Mouse (Mus musculus): ENCODE results near the gene Cldn10. TPM values are rescaled to one million over a fixed set of nuclear protein-coding genes. Genes with fewer than 3 reads are reported as not detected.

Cldn10 gene
- polyA plus RNA-seq, 1 experiment = 0.31 TPM

DNA sequence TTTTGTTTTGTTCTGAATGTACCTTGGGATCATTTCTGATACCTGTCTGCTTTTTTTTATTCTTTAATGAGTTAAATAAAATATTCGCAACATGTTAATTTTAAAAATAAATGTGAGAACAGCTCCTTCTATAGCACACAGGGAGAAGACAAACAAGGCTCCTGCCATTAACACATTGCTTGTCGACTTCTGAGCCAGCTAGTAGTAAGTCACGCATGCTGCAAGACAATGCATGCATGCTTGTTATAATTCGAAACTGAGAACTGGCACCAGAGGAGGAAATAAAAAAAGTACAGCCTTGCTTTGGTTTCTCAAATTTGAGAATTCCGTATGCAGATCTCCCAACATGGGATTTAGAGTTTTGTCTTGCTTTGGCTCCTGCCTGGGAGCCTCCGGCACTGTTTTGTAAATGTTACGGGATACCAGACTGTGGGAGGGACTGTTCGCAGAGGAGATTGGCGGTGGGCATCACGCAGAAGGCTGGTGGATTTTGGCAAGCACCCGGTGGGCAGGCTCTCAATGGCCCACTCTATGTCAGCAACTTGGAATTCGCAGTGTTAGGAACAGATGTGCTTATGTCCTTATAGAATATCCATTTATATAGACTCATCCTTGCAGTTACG lies 80.5 kb downstream of the Cldn10 start:
- TF ChIP-seq POLR2A (IDR thresholded peaks at IDR 0.05; ENCODE audit: borderline replicate concordance, extremely low read depth, insufficient read depth, insufficient read length, poor library complexity, severe bottlenecking) (no peak), CTCF (IDR thresholded peaks at IDR 0.05; ENCODE audit: borderline replicate concordance, extremely low read depth, insufficient read depth, insufficient read length) (no peak)
- peak; percentile 80 for DNase-seq (ENCODE audit: low read depth)

DNA sequence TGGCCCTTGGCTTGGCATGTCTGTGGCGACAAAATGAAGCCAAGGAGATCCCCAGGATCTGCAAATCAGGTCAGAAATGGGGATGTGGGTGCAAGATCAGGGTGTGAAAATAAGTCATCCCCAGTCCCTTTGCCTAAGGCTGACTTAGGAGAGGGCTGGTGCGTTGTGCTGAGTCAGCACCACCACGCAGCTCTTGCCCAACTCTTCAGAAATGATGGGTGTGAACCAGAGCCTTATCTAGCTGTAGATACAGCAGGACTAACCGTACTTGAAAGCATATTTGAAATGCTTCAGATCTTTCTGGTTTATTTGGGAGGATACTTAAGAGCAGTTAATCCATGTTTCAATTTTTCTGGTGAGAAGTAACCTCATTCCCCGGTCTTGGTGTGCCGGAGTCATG lies 82.0 kb downstream of the Cldn10 start:
- no peak for DNase-seq (ENCODE audit: low read depth)
- TF ChIP-seq CTCF (IDR thresholded peaks at IDR 0.05; ENCODE audit: borderline replicate concordance, extremely low read depth, insufficient read depth, insufficient read length) (no peak), POLR2A (IDR thresholded peaks at IDR 0.05; ENCODE audit: borderline replicate concordance, extremely low read depth, insufficient read depth, insufficient read length, poor library complexity, severe bottlenecking) (no peak)

DNA sequence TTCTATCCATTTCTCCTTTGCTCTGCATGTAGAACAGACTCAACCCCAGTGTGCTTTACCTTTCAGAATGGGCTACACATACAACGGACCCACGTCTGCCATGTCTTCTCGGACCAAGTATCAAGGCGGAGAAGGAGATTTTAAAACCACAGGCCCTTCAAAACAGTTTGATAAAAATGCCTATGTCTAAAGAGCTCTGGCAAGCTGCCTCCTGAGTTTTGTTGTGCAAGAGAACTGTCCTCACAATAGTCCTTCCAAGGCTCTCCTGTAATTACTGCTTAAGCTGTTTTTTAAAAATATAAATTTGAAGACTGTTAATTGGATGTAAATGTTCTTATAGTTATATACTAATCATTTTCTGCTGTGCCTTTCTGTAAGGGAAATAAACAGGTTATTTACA lies 86.4 kb downstream of the Cldn10 start:
- DNase-seq (ENCODE audit: low read depth) = no peak
- no peak for TF ChIP-seq CTCF (IDR thresholded peaks at IDR 0.05; ENCODE audit: borderline replicate concordance, extremely low read depth, insufficient read depth, insufficient read length)
- TF ChIP-seq POLR2A (IDR thresholded peaks at IDR 0.05; ENCODE audit: borderline replicate concordance, extremely low read depth, insufficient read depth, insufficient read length, poor library complexity, severe bottlenecking) = no peak

DNA sequence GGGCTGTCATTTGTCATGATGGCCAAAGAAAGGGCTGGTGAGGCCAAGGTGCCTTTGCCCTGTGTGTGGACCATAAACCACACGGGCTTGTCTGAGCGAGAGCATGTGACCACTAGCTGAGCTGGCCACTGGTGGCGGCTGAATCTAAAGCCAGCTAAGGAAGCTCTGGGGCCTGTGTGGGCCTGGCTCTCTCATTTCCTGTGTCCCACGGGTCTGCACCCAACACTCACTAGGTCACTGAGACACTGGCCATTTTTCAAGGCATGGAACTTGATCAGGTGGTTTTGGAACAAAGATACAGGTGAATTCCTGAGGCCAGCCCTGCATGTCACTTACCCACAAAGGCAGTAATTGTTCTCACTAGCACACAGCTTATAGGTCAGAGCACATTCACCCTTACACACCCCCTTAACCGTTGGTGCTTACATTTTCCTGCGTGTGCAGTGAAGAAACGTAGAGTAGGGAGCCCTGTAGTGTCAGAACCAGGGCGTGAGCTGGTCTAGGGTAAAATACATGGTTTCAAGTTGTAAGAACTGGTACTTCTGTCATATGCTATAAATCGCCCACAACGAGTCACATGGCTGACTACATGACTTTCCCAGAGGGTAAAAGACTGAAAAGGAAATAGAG lies 87.2 kb downstream of the Cldn10 start:
- TF ChIP-seq POLR2A (IDR thresholded peaks at IDR 0.05; ENCODE audit: borderline replicate concordance, extremely low read depth, insufficient read depth, insufficient read length, poor library complexity, severe bottlenecking) (no peak), CTCF (IDR thresholded peaks at IDR 0.05; ENCODE audit: borderline replicate concordance, extremely low read depth, insufficient read depth, insufficient read length) (no peak)
- no peak for DNase-seq (ENCODE audit: low read depth)

DNA sequence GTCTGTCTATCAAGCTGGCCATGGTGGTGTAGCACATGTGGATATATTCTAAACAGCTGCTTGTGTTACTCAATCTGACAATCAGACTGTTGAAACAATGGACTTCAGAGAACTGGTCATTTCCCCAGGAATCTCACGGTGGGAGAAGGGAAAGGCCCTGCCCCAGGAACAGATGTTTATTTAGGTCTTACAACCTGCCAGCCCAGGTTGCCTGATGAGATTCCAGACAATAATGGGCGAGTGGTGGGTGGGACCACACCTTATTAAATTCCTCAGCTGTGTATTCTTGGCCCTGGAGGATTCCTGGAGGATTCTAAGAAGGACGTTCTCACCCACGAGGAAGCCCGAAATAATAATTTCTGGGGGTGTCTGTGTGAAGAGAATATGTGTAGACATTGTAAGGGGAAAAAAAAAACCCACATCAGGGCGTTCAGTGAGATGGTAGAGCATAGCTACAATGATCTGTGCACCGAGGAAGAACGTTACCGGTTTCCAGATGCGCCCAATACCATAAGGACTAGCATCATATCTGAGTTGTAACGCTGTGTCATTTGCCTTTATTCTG lies 90.7 kb downstream of the Cldn10 start:
- TF ChIP-seq CTCF (IDR thresholded peaks at IDR 0.05; ENCODE audit: borderline replicate concordance, extremely low read depth, insufficient read depth, insufficient read length) (no peak), POLR2A (IDR thresholded peaks at IDR 0.05; ENCODE audit: borderline replicate concordance, extremely low read depth, insufficient read depth, insufficient read length, poor library complexity, severe bottlenecking) (no peak)
- DNase-seq (ENCODE audit: low read depth) = no peak

DNA sequence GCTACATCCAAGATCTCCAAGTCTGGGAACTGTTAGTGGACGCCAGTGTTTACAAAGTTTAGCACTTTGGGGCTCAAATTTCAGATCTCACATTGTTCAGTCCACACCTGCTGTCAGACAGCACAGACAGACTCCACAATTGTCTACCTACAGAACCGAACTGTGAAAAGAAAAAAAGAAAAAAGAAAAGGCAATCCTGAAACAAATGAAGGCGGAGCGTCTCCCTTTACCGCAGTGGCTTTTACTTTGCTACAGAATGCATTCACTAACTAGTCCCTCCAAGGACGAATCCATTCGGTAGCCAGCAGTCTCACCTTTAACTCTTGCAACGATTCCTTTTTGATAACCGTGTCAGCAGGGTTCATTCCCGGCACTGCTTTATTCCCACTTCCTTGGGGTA lies 93.0 kb downstream of the Cldn10 start:
- no peak for DNase-seq (ENCODE audit: low read depth)
- TF ChIP-seq POLR2A (IDR thresholded peaks at IDR 0.05; ENCODE audit: borderline replicate concordance, extremely low read depth, insufficient read depth, insufficient read length, poor library complexity, severe bottlenecking) = no peak
- no peak for TF ChIP-seq CTCF (IDR thresholded peaks at IDR 0.05; ENCODE audit: borderline replicate concordance, extremely low read depth, insufficient read depth, insufficient read length)

DNA sequence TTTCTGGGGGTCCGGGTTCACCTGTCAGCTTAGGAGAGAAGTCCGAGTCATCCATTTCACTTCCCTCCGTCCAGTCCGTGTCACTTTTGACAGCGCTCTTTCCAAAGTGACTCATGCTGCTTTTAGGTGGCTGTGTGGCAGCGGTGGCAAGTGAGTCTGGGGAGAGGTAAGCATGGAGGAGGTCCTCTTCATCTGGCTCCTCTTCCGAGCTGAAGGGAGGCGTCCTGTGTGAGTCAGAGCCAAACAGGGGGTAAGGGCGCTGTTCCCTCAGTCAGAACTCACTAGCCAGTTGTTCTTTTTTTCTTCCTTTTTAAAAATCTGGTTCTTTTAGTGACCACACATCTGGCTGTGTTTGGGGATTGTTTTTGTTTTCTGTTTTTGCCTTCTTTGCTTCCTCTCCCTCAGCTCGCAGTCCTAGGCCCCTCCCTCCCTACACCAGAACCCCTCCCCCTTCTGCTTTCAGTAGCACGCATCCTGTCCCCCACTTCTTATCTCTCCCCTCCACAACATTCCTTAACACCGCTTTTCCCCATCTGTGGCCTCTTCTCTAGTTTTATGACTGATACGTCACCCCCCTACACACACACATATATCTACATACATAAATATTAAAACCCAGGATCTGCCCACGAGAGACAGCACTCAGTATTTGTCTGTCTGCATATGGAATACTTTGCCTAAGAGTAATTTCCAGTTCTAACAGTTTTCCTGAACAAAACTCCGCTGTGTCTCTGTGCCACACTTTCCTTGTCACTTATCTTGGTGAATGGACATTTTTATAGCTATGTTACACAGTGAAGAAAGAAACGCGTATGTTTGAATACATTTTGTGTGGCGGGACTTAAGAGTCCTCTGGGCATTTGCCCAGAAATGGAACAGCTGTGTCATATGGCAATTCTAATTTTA lies 95.9 kb downstream of the Cldn10 start:
- TF ChIP-seq CTCF (IDR thresholded peaks at IDR 0.05; ENCODE audit: borderline replicate concordance, extremely low read depth, insufficient read depth, insufficient read length) (no peak), POLR2A (IDR thresholded peaks at IDR 0.05; ENCODE audit: borderline replicate concordance, extremely low read depth, insufficient read depth, insufficient read length, poor library complexity, severe bottlenecking) (no peak)
- no peak for DNase-seq (ENCODE audit: low read depth)

DNA sequence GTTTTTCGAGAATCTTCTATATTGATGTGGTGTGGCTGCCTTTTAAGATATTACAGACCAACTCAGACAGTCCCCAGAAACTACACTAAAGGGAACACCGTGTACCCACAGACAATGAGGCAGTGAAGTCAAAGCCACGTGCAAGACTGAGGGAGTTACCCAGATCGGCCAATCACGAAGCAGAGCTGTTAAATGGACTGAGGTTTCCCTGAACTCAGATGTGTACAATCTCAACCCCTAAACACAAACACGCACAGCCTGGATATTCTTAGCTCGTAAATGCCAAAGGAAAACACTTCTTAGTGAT lies 96.5 kb downstream of the Cldn10 start:
- no peak for DNase-seq (ENCODE audit: low read depth)
- TF ChIP-seq POLR2A (IDR thresholded peaks at IDR 0.05; ENCODE audit: borderline replicate concordance, extremely low read depth, insufficient read depth, insufficient read length, poor library complexity, severe bottlenecking) = no peak
- TF ChIP-seq CTCF (IDR thresholded peaks at IDR 0.05; ENCODE audit: borderline replicate concordance, extremely low read depth, insufficient read depth, insufficient read length) = no peak

DNA sequence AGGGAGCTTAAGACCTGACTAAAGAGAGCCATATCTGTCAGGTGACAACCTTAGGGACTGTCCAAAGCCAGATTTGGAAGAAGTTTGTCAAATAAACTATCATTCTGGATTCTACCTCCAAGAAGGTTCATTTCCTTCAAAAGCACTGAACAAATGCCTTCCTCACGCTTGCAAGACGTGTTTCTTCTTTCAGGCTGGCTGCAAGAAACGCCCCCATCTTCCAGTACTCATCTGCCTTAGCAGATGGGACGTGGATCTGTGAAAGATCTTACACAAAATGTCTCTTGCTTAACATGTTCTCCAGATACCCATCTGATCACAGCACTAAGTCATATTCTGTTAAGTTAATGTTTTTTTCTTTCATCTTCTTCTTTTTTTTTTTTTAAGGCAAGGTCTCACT lies 102.4 kb downstream of the Cldn10 start:
- no peak for TF ChIP-seq CTCF (IDR thresholded peaks at IDR 0.05; ENCODE audit: borderline replicate concordance, extremely low read depth, insufficient read depth, insufficient read length)
- TF ChIP-seq POLR2A (IDR thresholded peaks at IDR 0.05; ENCODE audit: borderline replicate concordance, extremely low read depth, insufficient read depth, insufficient read length, poor library complexity, severe bottlenecking) = no peak
- DNase-seq (ENCODE audit: low read depth) = peak; percentile 35

DNA sequence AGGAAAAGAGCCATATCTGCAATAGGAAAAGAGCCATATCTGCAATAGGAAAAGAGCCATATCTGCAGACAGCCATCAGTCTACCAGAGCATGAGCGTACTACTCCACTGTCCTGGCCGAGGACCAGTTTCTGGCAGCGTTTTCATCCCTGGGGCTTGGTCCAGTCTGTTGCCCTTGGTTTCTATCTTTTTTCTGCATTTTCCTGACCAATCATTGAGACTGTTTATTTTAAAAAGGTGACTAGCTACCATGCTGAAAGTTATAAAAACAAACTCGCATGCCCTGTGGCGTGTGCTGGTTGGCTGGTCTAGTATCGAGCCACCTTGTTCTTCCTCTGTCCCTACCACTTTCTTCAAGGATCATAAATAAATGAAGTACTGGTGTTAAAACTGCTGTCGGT lies 107.5 kb downstream of the Cldn10 start:
- TF ChIP-seq POLR2A (IDR thresholded peaks at IDR 0.05; ENCODE audit: borderline replicate concordance, extremely low read depth, insufficient read depth, insufficient read length, poor library complexity, severe bottlenecking) = no peak
- TF ChIP-seq CTCF (IDR thresholded peaks at IDR 0.05; ENCODE audit: borderline replicate concordance, extremely low read depth, insufficient read depth, insufficient read length) = no peak
- no peak for DNase-seq (ENCODE audit: low read depth)

DNA sequence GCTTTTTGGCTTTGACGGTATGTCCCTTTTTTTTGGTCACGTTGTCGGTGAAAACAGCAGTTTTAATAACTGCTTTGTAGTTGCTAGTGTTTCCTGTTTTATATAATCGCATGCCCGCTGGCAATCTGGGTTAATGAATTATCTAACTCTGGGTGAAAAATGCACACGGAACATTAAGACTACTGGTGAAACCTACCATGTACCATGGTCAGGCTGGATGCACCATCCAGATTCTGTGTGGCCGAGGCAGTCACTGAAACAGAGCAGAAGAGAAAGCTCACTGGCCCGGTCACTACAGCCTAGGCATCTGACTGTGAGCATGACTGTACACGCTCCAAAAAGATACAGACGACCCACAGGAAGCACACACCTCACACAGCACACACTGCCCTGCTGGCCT lies 107.9 kb downstream of the Cldn10 start:
- no peak for TF ChIP-seq POLR2A (IDR thresholded peaks at IDR 0.05; ENCODE audit: borderline replicate concordance, extremely low read depth, insufficient read depth, insufficient read length, poor library complexity, severe bottlenecking)
- TF ChIP-seq CTCF (IDR thresholded peaks at IDR 0.05; ENCODE audit: borderline replicate concordance, extremely low read depth, insufficient read depth, insufficient read length) = no peak

More for the DNA sequence above, 107.9 kb downstream of the Cldn10 start:
- no peak for DNase-seq (ENCODE audit: low read depth)

Data from brain, embryonic 14.5 days (tissue).